Comparison of ENCODE assay signal across 13 mouse cellular contexts in the genomic region with DNA sequence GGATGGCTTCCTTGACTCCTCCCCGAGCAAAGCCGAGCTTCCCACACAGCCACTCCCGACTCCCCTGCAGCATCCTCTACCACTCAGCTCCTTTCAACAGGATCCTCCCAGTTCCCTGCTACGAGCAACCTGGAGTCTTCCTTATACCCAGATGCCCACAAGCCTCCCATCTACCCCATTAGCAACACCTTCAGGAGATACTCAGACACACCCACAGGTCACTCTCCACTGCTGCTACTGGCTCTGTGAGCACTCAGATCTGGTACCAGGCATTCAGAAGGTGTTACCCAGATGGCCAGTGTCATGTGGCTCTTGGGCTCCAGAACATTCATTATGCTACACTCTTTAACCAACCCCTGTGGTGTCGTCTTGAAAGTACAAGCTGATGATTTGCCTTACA.
"Had no signal": no experiment of that assay in that cellular context is flagged by ENCODE, and none has a peak within 500 bp of the region (broad histone marks: within the 10 kb centered on the region; RNA-seq: fewer than 3 reads in every experiment).

No protein-coding gene starts in this region.

- DNase-seq: kidney, postnatal 10 days; kidney, postnatal 36 days; layer of hippocampus, postnatal 36 days; liver, postnatal 0 days; lung, embryonic 14.5 days; right cerebral cortex, adult 18-20 months; right cerebral cortex, postnatal 14 days; right cerebral cortex, postnatal 4 days; thymus, adult 2 months; thymus, postnatal 14 days; thymus, postnatal 4 days had no signal

- ATAC-seq: liver, postnatal 0 days; lung, postnatal 0 days; midbrain, embryonic 15.5 days had no signal
